Mouse (Mus musculus) midbrain, postnatal 0 days (tissue): ENCODE measurements around the gene H2-DMa. TPM values are rescaled to one million over a fixed set of nuclear protein-coding genes. Genes with fewer than 3 reads are reported as not detected.

ENCODE experiments used
- ATAC-seq: fragments of 200-750 bp; cut with Nextera tagmentation; 2 replicates; pipeline ENCODE4 v1.8.0; 2017; ENCODE audit warnings: moderate number of reproducible peaks, mild to moderate bottlenecking, moderate TSS enrichment, moderate library complexity; ENCODE audit not compliant: low FRiP score
- DNase-seq: peaks from one replicate; pipeline ENCODE4 v3.0.0-alpha.2; 2015; ENCODE audit warnings: low spot score
- H3K27ac ChIP-seq: fragments of 300-500 bp; sonication (generic); 2 replicates; pipeline ENCODE4 v1.5.1; 2014; ENCODE audit warnings: low read depth, mild to moderate bottlenecking, low read length, mixed read lengths
- H3K27me3 ChIP-seq: fragments of 300-500 bp; sonication (generic); 2 replicates; pipeline ENCODE4 v1.6.1; 2014; ENCODE audit warnings: low read length, control low read depth, mixed read lengths; ENCODE audit not compliant: insufficient read depth
- H3K36me3 ChIP-seq: fragments of 300-500 bp; sonication (generic); 2 replicates; pipeline ENCODE4 v1.6.1; 2014; ENCODE audit warnings: low read length, control low read depth, mixed read lengths; ENCODE audit not compliant: insufficient read depth
- H3K4me1 ChIP-seq: fragments of 300-500 bp; sonication (generic); 2 replicates; pipeline ENCODE4 v1.6.1; 2014; ENCODE audit warnings: mild to moderate bottlenecking, control low read depth, antibody characterized with exemption, low read length, mixed read lengths; ENCODE audit not compliant: insufficient read depth
- H3K4me2 ChIP-seq: fragments of 300-500 bp; sonication (generic); 2 replicates; pipeline ENCODE4 v1.6.1; 2014; ENCODE audit warnings: low read depth, mild to moderate bottlenecking, low read length, mixed read lengths; ENCODE audit not compliant: poor library complexity, severe bottlenecking
- H3K4me3 ChIP-seq: fragments of 300-500 bp; sonication (generic); 2 replicates; pipeline ENCODE4 v1.5.1; 2014; ENCODE audit warnings: low read depth, mild to moderate bottlenecking, low read length, moderate library complexity
- H3K9ac ChIP-seq: fragments of 300-500 bp; sonication (generic); replicated peaks from 2 replicates; pipeline ENCODE4 v1.6.1; 2014; ENCODE audit warnings: mild to moderate bottlenecking, low read length, moderate library complexity, mixed read lengths; ENCODE audit not compliant: poor library complexity, severe bottlenecking
- H3K9me3 ChIP-seq: fragments of 300-500 bp; sonication (generic); 2 replicates; pipeline ENCODE4 v1.6.1; 2016; ENCODE audit warnings: low read length, control low read depth
- CTCF ChIP-seq: IDR thresholded peaks from 2 replicates; pipeline ENCODE4 v1.5.1; 2016; ENCODE audit warnings: antibody characterized with exemption, mild to moderate bottlenecking
- WGBS: fragments of 180-500 bp; shearing (Covaris S2); extraction: QIAGEN DNeasy Blood & Tissue Kit; methylation state at CpG from one replicate; pipeline ENCODE4 v1.1.7; 2014; 5-methylcytosine and 5-hydroxymethylcytosine counted together
- polyA plus RNA-seq: library from polyadenylated mRNA; unstranded; fragments of >200 nt; fragmentation: Nextera tagmentation; extraction: Ambion mirVana; gene quantifications from 2 replicates; pipeline ENCODE4 v1.2.1, GENCODE M21; 2015
- total RNA-seq: library from RNA; depleted of rRNA; stranded (reverse); fragments of >200 nt; gene quantifications from 2 replicates; pipeline ENCODE4 v1.2.3, GENCODE M21; 2014; rRNA removed

H2-DMa gene
- 23.8 and 39.0 TPM in 2 replicates for total RNA-seq
- 24.8 and 26.1 TPM in 2 replicates for polyA plus RNA-seq

DNA sequence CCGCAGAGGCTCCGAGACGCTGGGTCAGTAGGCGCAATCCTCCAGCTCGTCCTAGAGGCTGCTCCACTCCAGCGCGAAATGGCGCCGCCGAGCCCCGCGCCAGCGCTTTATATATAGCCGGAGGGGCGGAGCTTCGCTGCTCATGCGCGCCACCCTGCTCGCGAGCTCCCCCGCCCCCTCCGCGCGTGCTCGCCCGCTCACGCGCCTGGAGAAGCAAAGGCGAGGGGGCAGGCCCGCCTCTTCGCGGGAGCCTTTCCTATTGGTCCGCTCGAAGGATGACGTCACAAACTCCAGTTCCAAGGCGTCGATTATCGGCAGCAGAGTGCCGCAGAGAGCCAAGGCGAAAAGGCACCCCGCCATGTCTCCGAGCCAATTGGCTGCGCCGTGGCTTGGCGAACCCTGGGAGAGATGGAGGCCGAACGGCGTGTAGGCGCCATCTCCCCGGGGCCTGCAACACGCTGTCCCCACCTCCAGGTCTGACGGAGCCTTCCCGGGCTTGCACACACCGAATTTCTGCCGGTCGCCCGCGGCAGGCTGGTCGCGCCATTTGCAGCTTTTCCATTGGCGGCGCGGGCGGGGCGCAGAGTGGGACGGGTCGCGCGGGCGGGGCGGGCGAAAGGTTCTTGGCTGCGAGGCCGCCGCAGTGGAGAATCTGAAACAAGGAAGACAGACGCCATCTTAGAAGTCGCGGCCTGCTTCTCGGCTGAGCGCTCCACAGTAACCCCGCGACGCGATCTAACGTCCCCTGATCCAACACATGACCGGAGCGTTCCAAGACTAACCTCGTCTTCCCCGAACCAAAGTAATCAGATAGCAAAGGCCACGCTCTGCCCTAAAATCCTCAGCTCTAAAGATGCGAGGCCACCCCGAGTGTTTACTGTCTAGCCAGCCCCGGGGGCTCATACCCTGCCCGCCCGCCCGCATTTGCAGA lies at the start of gene H2-DMa:
Gene H2-DMa (plus strand): TSS at position 293 of the 931 bp plus-strand sequence.
- H3K36me3 ChIP-seq = peaks cover 21% of the 10 kb centered on the region
- H3K9me3 ChIP-seq = no peaks in the 10 kb centered on the region
- TF ChIP-seq CTCF = no peak
- peak within 1 kb of the TSS; percentile 86 for H3K4me2 ChIP-seq
- peak within 1 kb of the TSS; percentile 100 for H3K27ac ChIP-seq
- peak within 1 kb of the TSS; percentile 77 for H3K4me3 ChIP-seq
- ATAC-seq (peak; percentile 84), DNase-seq (peak; percentile 100)
- WGBS = under 1% methylated on average over 95 of the region's 96 CpGs
- H3K9ac ChIP-seq = peak within 1 kb of the TSS; percentile 93
- no peaks in the 10 kb centered on the region for H3K27me3 ChIP-seq
- peaks cover 7% of the 10 kb centered on the region for H3K4me1 ChIP-seq

DNA sequence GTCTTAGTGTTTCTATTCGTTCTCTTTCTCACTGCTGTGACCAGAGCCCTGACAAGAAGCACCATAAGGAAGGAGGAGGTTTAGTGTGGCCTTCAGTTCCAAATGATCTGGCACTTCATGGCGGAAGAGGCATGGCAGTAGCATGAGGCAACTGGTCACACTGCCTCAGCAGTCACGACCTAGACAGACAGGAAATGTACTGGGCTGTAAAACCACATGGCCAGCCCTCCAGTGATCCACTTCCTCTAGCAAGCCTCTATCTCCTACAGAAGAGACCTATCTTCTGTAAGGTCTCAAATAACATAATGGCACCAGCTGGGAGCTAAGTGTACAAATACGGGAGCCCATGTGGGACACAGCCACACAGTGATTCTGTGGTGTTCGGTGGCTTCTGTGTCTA lies 47.2 kb upstream of the H2-DMa start:
- no peak for DNase-seq
- Histone ChIP-seq H3K36me3 (no peaks in the 10 kb centered on the region), H3K27ac (no peak overlapping the region), H3K9me3 (no peaks in the 10 kb centered on the region), H3K9ac (no peak overlapping the region), H3K4me3 (no peak overlapping the region), H3K27me3 (no peaks in the 10 kb centered on the region), H3K4me1 (no peaks in the 10 kb centered on the region; the same call in 1 of the 2 replicates), H3K4me2 (no peak overlapping the region)
- no peak for TF ChIP-seq CTCF
- WGBS = 81% methylated on average over 5 of the region's 5 CpGs
- no peak for ATAC-seq

- H3K27me3 ChIP-seq = no peaks in the 10 kb centered on the region
- no peaks in the 10 kb centered on the region for H3K9me3 ChIP-seq
- DNase-seq = peak; percentile 70
These were observed 44.1 kb upstream of the H2-DMa start for GRCm38 (mm10) chr17:34075271-34075670.

DNA sequence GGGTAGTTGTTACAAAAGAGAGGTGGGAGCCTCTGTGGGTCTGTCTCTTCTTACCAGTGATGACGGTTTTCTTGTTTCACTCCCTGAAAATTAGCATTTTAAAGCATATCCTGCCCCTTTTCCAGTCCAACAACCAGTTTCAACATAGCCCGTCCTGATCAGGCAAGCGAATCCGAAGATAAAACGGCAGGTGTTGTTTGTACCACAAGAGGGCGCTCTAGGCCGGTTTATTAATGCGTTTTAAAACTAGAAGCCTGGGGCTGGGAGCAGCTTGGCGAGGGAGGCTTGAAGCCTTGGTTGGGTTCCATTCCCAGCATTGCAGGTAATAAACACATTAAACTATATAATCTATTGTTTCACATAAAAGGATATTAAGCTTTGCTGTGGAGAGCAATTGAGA lies 41.8 kb upstream of the H2-DMa start:
- Histone ChIP-seq H3K9me3 (no peaks in the 10 kb centered on the region), H3K4me3 (no peak overlapping the region), H3K27ac (no peak overlapping the region), H3K4me2 (no peak overlapping the region), H3K36me3 (no peaks in the 10 kb centered on the region), H3K27me3 (no peaks in the 10 kb centered on the region), H3K4me1 (no peaks in the 10 kb centered on the region; the same call in 1 of the 2 replicates), H3K9ac (no peak overlapping the region)
- WGBS = under 1% methylated on average over 9 of the region's 9 CpGs
- peak; percentile 86 for TF ChIP-seq CTCF
- ATAC-seq = no peak
- DNase-seq = peak; percentile 89

More at GRCm38 (mm10) chr17:34075271-34075670, 44.1 kb upstream of the H2-DMa start:
- H3K4me3 ChIP-seq = no peak overlapping the region
- H3K4me2 ChIP-seq = no peak overlapping the region
- ATAC-seq = no peak
- WGBS = 46% methylated on average over 7 of the region's 7 CpGs
- H3K36me3 ChIP-seq = no peaks in the 10 kb centered on the region
- no peak overlapping the region for H3K27ac ChIP-seq
- H3K9ac ChIP-seq = no peak overlapping the region
- no peaks in the 10 kb centered on the region; the same call in 1 of the 2 replicates for H3K4me1 ChIP-seq
- peak; percentile 76 for TF ChIP-seq CTCF

DNA sequence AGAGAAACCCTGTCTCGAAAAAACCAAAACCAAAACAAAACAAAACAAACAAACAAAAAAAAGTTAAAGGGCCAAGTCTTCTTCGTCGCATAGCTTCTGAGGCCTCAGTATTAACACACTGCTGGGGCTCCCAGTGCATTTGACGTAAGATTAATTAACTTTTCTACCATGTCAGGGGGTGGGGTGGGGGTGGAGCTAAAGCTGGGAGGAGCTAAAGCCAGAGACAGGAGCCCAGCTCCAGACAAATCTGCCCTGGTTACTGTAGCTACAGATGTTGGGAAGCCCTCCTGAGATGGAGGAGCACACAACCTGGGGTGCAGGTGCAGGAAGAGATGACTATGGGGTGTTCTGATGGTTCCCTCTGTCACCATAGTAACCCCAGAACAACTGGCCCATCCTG lies 41.2 kb upstream of the H2-DMa start:
- TF ChIP-seq CTCF = no peak
- Histone ChIP-seq H3K9ac (no peak overlapping the region), H3K27me3 (no peaks in the 10 kb centered on the region), H3K36me3 (no peaks in the 10 kb centered on the region), H3K27ac (no peak overlapping the region), H3K4me1 (no peaks in the 10 kb centered on the region; the same call in 1 of the 2 replicates), H3K4me2 (no peak overlapping the region), H3K4me3 (no peak overlapping the region), H3K9me3 (no peaks in the 10 kb centered on the region)
- WGBS = 60% methylated on average over 4 of the region's 4 CpGs
- no peak for DNase-seq
- no peak for ATAC-seq

- no peaks in the 10 kb centered on the region for H3K27me3 ChIP-seq
- H3K27ac ChIP-seq = no peak overlapping the region
- no peak overlapping the region for H3K4me2 ChIP-seq
- H3K4me3 ChIP-seq = no peak overlapping the region
- no peak for TF ChIP-seq CTCF
- H3K9ac ChIP-seq = no peak overlapping the region
- ATAC-seq (no peak), DNase-seq (no peak)
- WGBS = 94% methylated on average over 11 of the region's 11 CpGs
- no peaks in the 10 kb centered on the region for H3K9me3 ChIP-seq
- no peaks in the 10 kb centered on the region; the same call in 1 of the 2 replicates for H3K4me1 ChIP-seq
- H3K36me3 ChIP-seq = no peaks in the 10 kb centered on the region
These were observed 40.3 kb upstream of the H2-DMa start for GRCm38 (mm10) chr17:34079002-34079401.
